Mouse (Mus musculus): ENCODE data around the gene Mllt1.
"Not testable (repeated sequence)": the region's sequence is repeated elsewhere in the genome, so short reads cannot be mapped to it uniquely, and the experiment has no call there.

Mllt1 gene

DNA sequence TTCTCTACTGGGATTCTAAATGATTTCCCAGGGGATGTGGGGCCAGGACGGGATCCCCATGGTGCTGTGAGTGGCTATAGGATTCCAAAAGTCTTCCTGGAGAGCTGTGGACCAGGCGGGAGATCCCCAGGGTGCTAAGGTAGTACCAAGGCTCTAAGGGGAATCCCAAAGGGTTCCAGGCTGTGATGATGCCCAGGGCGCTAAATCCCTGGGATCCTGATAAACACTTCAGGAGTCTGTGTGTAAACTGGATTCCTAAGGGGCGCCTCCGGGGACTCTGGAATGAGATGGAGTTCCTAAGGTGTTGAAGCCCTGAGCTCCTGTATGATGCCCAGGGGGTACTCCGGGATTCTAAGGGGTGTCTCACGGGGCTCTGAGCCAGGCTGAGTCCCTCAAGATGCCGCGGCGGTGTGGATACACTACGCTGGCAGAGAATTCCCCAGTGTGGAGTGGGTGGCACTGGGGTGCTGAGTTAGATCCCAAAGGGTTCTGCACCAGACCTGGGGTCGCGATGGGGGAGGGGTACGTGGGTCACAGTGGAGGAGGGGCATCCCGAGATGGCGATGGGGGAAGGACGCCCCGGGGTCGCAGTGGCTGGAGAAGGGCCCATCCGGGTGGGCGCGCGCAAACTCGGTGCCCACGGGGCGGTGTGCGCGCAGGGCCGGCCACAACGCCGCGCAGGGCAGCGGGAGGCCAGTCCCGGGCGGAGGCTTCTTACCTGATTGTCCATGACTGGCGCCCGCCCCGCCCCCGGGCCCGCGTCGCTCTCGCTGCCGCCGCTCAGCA lies 477 bp downstream of the Mllt1 start:
- no peak for DNase-seq

DNA sequence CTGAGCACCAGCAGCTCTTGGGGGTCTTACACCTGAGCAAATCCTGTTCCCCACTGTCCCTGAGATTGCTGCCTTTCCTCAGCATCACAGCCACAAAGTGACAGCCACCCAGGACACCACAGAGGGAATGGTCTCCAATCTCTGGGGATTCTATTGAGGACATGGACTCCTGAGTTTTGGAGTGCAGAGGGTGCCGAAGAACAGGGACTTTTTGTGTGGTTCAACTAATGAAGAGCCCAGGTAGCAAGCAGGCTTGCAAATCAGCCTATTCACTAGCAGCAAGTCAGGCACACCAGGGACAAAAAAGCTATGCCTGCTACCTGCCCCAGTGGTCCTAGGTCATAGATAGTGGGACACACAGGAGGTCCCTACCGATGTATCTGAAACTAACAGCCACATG lies 1.8 kb downstream of the Mllt1 start:
- DNase-seq: no peak

DNA sequence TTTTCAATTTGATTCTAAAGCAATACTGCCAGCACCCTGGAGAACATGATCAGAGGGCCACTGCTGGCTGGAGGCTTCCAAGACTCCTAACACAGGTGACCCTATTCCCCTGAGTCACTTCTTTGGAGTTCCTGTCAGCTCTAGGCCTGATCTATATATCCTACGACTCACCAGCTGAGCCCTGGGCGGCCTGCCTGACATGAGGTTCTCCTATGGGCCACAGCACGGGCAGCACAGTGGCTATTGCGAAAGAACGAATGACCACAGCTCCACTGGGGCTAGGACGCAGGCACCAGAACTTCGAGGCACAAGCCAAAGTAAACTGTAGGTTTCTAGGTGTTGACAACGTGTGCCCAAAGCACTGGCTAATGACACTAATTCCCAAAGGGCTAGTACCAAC lies 5.2 kb downstream of the Mllt1 start:
- no peak for DNase-seq

DNA sequence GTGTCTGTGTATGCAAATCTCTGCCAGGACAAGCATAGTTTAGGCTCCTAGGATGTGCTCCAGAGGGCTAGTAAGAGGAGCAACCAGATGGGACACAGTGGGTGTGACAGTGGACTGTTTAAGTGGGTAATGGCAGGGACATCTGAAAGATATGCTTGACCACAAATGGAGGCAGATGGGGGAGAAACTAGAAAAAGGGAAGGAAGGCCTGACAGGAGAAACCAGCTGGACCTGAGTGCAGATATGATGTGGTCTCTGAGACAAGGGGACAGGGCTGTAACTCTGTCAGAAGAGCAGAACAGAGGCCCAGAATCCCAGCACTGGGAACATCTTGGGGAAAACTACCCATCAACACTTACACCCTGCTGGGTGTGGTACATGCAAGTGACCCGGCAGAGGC lies 5.7 kb downstream of the Mllt1 start:
- DNase-seq: no peak

DNA sequence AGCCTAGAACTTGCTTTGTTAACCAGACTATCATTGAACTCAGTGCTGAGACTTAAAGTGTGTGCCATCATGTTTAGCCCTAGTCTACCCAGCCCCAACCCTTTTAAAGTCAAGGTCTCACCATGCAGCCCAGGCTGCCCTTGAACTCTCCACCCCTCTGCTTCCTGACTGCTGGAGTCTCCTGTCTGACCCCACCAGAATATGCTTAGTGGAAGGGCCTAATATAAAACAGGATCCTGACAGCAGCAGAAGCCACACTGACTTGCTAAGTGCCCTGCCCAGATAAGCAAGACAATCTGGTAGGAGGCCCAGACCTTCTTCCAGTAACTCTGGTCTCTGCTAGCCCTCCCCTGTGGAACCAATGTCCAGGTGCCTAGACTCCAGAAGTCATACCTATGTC lies 6.1 kb downstream of the Mllt1 start:
- DNase-seq: no peak

DNA sequence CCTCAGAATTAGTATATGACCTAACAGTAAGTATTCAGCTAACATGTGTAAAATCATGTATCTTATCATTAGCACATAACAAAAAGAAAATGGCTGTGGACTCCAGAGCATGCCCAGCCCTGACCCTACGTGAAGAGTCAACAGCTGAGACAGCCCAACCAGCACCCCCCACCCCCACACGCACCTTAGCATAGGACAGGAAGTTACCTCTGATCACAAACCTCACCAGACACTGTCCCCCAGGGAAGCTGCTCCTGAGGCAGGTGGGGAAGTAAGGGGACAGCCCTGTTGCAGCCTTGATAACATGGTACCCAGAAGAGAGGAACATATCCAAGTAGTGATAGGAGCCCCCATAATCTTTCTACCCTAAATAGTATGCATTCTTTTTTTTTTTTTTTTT lies 9.2 kb downstream of the Mllt1 start:
- DNase-seq: no peak

DNA sequence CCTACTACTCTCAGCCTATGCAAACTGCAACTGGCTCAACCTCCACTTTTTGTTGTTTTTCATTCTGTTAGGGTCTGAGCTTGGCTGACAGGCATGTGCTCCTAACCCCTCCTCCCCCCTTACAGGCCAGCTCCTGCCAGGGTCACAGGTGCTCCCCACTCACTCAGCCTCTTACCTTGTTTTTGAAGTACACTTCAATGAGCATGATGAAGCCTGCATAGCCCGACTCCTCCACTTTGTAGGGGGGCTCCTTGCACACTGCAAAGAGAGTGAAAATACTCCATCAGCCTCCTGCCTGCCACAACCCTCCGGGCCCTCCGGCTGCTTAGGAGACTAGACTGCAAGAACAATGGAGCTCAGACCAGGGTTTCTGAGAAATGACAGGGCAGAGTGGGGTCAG lies 15.5 kb downstream of the Mllt1 start:
- no peak for DNase-seq

DNA sequence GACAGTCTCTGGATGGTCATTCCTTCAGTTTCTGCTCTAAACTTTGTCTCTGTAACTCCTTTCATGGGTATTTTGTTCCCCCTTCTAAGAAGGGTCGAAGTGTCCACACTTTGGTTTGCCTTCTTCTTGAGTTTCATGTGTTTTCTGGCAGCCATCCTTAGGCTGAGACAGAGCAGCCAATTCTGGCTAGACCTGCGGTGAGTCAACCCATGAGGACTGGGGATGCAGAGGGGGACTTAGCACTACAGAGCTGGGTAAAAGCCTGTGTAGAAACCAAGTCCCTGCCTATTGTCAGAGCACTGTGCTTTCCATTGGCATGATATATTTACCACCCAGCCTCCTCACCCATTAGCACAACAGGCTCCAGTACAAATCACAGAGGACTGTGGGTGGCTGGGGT lies 18.0 kb downstream of the Mllt1 start:
- no peak for DNase-seq

DNA sequence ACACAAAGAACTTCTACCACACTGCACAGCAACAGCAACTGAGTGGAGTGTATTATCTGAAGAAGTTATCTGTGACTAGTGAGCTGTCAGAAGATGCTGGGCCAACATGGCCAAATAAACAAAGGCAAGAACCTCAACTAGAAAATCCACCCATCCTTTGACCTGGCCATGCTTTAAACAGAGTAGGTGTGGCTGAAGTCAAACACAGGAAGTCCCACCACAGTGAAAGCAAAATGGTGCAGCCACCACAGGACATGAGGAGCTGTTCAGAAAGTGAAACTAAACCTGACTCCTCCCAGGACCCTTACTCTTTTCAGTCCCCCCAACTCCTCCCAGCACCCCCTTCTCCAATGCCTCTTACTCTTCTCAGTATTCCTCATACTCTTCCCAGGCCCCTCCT lies 21.8 kb downstream of the Mllt1 start:
- DNase-seq: no peak

DNA sequence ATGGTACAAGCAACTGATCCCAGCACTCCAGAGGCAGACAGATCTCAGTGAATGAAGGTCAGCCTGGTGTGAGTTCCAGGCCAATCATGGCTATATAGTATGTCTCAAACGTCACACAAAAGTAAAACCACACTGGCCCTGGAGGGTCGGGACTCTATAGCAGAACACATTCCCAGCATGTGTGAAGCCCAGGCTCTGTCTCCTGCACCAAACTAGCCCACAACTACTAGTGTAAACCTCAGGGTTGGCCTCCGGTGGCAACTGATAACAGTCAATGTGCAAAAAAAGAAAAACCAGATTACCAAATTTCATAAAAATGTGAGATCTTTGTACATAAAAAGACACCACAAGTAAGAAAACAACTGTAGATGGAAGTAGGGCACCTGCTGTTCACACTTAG lies 22.2 kb downstream of the Mllt1 start:
- no peak for DNase-seq

DNA sequence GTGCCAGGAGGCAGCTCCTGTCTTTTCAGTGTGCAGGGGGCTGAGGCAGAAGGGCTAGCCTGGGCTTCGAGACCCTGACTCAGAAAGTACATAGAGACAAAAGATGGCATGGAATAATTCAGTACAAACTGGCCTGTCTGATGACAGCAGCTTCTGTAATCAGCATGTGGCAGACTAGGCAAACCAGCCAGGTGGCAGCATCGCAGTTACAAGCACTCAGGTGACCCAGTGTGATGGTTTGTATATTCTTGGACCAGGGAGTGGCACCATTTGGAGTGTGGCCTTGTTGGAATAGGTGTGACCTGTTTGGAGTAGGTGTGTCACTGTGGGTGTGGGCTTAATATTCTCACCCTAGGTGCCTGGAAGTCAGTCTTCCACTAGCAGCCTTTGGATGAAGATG lies 25.5 kb downstream of the Mllt1 start:
- DNase-seq: not testable (repeated sequence)

DNA sequence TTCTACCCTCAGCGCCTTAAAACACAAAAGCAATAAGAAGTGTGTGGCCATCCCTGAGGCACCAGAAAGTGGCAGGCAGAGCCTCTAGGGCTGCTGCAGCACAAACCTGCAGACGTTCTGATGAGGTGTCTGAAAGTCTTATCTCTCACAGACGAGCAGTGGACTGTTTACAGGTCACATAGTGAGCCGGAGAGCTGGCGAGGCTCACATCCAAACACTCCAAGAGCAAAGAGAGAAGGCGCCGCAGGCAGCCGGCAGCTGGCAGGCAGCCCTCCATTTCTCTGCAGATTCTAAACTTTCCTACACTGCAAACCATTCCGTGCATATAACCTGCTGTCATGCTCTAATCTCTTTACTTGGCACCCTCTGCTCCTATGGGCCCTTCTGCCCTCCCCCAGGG lies 27.3 kb downstream of the Mllt1 start:
- DNase-seq: no peak

DNA sequence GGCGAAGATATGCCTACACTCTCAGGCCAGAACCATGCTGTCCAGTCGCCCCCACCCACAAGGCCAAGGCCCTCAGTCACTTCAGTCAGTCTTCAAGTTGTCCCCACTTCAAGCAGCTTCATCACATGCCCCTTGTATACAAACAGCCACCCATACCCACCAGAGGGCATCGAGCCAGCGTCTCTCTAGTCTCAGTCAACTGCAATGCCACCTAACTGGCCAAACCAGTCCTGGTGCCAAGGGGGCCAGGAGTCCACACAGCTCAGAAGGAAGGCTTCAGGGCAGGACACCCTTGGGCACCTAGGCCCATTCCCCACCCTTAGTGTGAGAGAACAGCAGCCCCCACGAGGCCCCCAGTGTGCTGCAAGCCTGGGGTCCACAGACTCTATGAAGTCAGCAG lies 28.1 kb downstream of the Mllt1 start:
- peak; percentile 82 for DNase-seq

DNA sequence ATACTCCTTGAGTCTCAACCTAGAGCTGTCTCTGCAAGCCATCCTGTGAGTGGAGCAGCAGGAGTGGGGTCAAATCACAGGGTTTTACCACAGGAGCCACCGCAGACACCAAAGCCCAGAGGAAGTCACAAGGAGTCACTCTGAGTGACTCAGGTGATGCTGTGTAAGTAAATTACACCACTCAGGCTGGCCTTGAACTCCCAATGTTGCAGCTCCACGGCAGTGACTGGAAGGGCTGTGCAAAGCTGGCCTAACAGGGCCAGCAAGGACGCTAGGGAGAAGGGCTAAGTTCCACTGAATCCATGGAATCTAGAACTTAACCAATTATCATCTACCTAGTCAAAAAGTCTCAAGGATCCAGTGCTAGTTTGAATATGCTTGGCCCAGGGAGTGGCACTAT lies 29.0 kb downstream of the Mllt1 start:
- DNase-seq: no peak

DNA sequence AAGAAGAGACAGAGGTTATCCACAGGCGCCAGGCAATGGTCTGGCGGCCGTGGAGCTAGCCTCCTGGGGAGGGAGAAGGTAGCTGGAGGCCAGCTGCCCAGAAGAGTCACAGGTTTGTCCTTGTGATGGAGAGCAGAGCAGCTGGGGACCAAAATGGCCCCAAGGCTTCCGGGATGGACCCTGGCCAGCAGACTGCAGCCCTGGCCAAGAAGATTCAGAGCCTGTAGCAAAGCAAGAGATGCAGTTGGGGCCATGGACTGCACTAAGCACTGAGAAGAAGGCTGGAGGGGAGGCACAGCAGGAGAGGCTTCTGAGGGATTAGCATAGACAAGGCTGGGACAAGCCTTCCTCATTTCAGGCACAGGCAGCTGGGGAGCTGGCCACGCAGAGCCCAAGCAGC lies 32.5 kb downstream of the Mllt1 start:
- DNase-seq: no peak

DNA sequence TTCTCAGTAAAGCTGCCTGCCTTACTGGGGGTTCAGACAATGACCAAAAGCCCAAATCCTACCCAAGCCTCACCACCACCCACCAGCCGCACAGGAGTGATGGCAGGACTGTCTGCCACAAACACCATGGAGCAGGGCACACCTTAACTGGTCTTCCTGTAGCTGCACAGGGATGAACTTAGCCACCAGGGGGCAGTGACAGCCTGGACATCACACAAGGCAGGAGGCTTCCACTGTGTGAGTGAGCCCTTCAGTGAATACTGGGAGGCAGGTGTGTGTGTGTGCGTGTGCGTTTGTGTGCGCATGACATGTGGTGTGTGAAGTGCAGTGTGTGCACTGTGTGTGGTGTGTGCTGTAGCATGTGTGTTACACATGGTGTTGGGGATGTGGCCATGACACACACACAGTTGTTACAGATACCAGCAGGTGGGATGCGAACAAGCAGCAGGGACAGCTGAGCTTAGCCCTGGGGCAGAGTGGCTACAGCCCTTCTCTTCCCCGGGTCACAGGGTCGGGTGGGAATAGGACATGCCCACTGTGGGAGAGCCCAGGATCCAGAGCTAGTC lies 37.5 kb downstream of the Mllt1 start:
- peak; percentile 89 for DNase-seq

DNA sequence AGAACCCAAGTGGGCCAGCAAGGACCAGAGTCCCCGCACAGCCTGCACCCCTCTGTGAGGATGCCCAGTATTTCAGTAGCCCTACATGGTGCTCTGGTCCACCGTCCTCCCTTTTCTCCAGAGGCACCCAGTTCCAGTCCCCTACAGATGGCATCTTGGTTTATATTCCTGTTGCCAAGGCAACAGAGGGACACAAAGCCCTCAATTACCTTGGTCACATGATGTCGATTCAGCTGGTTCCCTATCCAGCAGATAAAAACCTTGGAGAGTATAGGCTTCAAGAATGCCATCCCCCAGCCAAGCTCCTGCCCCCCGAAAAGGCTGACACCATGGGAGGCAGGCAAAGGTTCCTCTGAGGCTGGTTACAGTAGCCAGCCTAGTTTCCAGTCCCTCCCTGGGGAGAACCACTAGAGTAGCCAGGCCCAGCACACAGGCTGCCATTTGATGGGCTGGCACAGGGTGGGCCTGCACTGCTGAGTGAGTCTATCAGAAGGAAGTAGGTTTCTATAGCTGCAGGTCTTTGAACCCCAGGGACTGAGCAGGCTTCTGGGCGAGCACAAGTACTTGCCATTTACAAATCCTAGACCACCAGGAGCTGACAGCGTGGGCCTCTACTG lies 38.6 kb downstream of the Mllt1 start:
- DNase-seq: no peak

DNA sequence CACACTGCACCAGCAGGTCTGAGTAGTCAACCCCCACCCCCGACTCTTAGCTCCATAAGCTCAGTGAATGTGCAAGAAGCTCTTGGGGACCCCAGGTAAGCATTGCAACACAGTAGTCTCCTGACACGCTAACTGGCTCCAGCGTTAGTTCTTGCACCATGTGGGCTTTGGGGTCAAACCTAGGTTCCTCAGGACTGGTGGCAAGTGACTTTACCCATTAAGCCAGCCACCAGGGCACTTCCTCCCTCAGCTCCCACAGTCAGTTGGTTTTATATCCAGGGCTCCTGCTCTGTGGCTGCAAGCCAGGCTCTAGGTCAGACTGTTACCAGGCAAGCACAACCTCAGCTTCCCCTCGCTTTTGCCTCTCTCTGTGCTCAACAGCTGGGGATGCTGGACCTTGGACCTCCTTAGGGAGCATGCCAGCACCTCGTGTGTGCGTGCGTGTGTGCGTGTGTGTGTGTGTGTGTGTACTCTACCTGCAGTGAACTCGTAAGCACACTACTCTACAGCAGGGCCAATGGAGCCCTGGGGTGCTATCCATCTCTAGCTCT lies 39.8 kb downstream of the Mllt1 start:
- DNase-seq: peak; percentile 36

DNA sequence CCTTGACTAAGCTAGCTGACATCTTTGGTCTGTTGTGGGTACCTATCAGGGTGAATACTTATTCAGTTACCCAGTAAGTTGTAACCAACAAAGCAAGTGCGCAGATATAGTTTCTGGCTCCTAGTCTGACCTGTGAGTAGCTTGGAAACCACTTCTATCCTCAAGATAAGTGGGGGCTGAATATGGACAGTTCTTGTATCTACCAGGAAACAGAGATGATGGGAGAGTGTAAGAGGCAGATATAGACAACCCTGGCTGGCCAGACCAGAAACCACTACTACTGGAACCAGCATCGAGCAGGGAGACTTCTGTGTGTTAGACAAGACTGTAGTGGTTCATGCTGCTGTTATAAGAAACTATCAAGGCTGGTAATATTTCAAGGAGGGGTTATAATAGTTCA lies 45.2 kb downstream of the Mllt1 start:
- no peak for DNase-seq

DNA sequence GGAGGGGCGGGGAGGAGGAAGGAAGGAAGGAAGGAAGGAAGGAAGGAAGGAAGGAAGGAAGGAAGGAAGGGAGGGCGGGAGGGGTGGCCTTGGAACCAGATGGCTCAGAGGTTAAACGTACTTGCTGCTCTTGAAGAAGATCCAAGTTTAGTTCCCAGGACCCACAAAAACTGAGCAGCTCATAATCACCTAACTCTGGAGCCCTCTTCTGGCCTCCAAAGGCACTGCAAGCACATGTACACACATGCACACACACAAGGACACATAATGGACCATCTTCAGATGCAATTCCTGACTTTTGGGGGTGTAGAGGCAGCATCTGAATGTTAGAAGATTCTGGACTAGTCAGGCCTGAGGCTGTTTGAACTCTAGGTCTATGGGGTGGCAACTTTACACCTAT lies 47.2 kb downstream of the Mllt1 start:
- no peak for DNase-seq

DNA sequence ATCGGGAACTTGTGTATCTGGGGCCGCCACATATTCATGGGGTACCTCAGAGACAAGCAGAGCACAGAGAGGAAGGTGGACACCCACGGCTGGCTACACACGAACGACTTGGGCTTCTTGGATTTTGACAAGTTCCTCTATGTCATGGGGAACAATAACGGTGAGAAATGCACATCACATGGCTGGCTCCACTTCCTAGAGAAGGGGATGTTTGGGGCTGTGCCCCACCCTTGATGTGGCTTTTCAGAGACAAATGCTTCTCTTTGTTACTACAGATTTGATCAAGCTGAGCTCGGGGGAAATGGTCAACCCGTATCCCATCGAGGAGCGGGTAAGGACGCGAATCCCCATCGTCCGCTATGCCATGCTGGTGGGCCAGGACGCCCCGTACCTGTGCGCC lies 50.4 kb downstream of the Mllt1 start:
- no peak for DNase-seq

DNA sequence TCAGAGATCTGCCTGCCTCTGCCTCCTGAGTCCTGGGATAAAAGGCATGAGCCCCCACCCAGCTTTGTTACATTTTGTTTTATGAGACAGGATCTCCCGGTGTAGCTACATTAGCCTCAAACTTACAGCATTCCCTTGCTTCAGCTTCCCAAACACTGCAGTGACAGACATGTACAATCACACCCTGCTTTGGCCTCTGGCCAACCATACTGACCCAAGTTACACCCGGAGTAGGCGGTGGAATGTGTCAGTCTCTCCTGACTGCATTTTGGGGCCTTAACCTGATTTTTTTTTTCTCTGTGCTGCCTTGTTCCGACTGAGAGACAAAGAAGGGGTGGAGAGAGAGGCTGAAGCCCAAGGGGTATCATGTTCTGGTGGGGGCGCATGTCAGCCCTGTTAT lies 50.9 kb downstream of the Mllt1 start:
- peak; percentile 50 for DNase-seq

DNA sequence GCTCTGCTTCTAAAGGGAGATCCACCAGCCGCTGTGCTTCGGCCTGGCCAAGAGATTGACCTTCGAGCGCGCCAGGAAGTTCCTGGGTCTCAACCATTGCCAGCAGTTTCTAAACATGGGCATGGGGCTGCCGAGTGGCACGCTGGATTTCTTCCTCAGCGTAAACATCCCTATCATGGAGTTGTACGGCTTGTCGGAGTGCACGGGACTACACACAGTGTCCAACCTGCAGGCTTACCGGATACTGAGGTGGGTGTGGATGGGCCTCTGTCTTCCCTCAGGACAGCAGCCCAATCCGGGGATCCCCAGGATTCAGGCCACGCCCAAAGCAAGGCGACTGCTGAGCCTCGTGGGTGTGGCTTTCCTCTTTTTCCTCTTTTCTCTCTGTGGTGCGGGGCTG lies 51.6 kb downstream of the Mllt1 start:
- DNase-seq: no peak

DNA sequence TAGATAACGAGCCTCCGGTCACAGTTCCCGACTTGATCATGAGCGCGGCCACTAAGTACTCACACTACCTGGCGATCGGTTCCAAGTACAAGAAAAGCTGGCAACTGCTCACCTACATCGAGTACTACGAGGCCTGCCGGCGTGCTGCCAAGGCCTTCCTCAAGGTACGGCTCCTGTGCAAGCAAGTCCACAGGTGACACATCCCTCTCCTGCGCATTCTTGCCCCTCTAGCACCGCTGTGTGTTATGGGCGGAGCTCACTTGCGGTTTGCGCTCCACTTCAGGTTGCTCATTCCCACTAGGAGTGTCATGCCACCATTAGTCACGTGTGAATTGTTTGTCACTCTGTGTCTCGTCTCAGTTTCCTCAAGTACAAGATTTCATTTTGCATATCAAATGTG lies 57.8 kb downstream of the Mllt1 start:
- DNase-seq: no peak
